Mouse (Mus musculus) liver, embryonic 14.5 days (tissue): ENCODE measurements around the gene Acot5. TPM values are rescaled to one million over a fixed set of nuclear protein-coding genes. Genes with fewer than 3 reads are reported as not detected.
A peak's percentile ranks its signal among the peaks of the same experiment; 100 is the strongest.
"Not testable (repeated sequence)": the region's sequence is repeated elsewhere in the genome, so short reads cannot be mapped to it uniquely, and the experiment has no call there.

Experiments
- ATAC-seq: fragments of 200-750 bp; cut with Nextera tagmentation; 2 replicates; pipeline ENCODE4 v1.8.0; 2017; ENCODE audit warnings: moderate number of reproducible peaks, mild to moderate bottlenecking, moderate library complexity; ENCODE audit not compliant: insufficient read depth
- DNase-seq, 3 experiments: peaks; one replicate each; pipeline ENCODE4 v3.0.0-alpha.2; 2012 to 2013; ENCODE audit warnings: low read depth in 3 of 3, low spot score in 3 of 3
- H3K27ac ChIP-seq: fragments of 300-500 bp; sonication (generic); 2 replicates; pipeline ENCODE4 v1.5.1; 2014; ENCODE audit warnings: moderate library complexity, mild to moderate bottlenecking, control low read depth, inconsistent platforms
- H3K27me3 ChIP-seq: fragments of 300-500 bp; sonication (generic); 2 replicates; pipeline ENCODE4 v1.6.1; 2014; ENCODE audit warnings: mild to moderate bottlenecking, low read length, moderate library complexity; ENCODE audit not compliant: control insufficient read depth, insufficient read depth
- H3K36me3 ChIP-seq: fragments of 300-500 bp; sonication (generic); replicated peaks from 2 replicates; pipeline ENCODE4 v1.6.1; 2014; ENCODE audit warnings: low read depth; ENCODE audit not compliant: control insufficient read depth, insufficient read depth
- H3K4me1 ChIP-seq, 2 experiments: fragments of 200-500 bp in 1 of 2; fragments of 300-500 bp in 1 of 2; sonication (generic) in 1 of 2; replicated peaks; 2 replicates each; pipeline ENCODE4 v1.6.1; 2012 to 2014; ENCODE audit warnings: antibody characterized with exemption in 1 of 2, inconsistent platforms in 1 of 2, low read length in 1 of 2; ENCODE audit not compliant: control insufficient read depth in 2 of 2, insufficient read depth in 2 of 2
- H3K4me2 ChIP-seq: fragments of 300-500 bp; sonication (generic); 2 replicates; pipeline ENCODE4 v1.6.1; 2014; ENCODE audit warnings: low read depth, mild to moderate bottlenecking, control low read depth, moderate library complexity
- H3K4me3 ChIP-seq, 2 experiments: fragments of 200-500 bp in 1 of 2; fragments of 300-500 bp in 1 of 2; sonication (generic) in 1 of 2; 2 replicates each; pipeline ENCODE4 v1.5.1; 2012 to 2014; ENCODE audit warnings: low read depth in 2 of 2, low read length in 2 of 2, mild to moderate bottlenecking in 2 of 2, control low read depth in 1 of 2, inconsistent platforms in 1 of 2, moderate library complexity in 1 of 2; ENCODE audit not compliant: insufficient read depth in 1 of 2
- H3K9ac ChIP-seq: fragments of 300-500 bp; sonication (generic); replicated peaks from 2 replicates; pipeline ENCODE4 v1.6.1; 2014; ENCODE audit warnings: mild to moderate bottlenecking, control low read depth, moderate library complexity
- H3K9me3 ChIP-seq: fragments of 300-500 bp; sonication (generic); 2 replicates; pipeline ENCODE4 v1.6.1; 2016; ENCODE audit warnings: low read length, mixed read lengths; ENCODE audit not compliant: control insufficient read depth
- CTCF ChIP-seq: IDR thresholded peaks from 2 replicates; pipeline ENCODE4 v1.5.1; 2016; ENCODE audit warnings: antibody characterized with exemption, low read depth, control low read depth
- EP300 ChIP-seq: IDR thresholded peaks from 2 replicates; pipeline ENCODE4 v1.6.1; 2016; ENCODE audit warnings: antibody characterized with exemption, low read depth
- WGBS: fragments of 180-500 bp; shearing (Covaris S2); extraction: QIAGEN DNeasy Blood & Tissue Kit; methylation state at CpG from one replicate; pipeline ENCODE4 v1.1.7; 2014; ENCODE audit not compliant: insufficient replicate concordance; 5-methylcytosine and 5-hydroxymethylcytosine counted together
- polyA plus RNA-seq, 2 experiments: library from polyadenylated mRNA; depleted of rRNA in 1 of 2; stranded (reverse) in 1 of 2; unstranded in 1 of 2; fragments of >200 nt; fragmentation: Nextera tagmentation in 1 of 2; extraction: Ambion mirVana in 1 of 2; gene quantifications; 2 replicates each; pipeline versions ENCODE4 v1.2.1 to v1.2.3; 2012 to 2014

Acot5 gene
- polyA plus RNA-seq, 2 experiments, result not detected

DNA sequence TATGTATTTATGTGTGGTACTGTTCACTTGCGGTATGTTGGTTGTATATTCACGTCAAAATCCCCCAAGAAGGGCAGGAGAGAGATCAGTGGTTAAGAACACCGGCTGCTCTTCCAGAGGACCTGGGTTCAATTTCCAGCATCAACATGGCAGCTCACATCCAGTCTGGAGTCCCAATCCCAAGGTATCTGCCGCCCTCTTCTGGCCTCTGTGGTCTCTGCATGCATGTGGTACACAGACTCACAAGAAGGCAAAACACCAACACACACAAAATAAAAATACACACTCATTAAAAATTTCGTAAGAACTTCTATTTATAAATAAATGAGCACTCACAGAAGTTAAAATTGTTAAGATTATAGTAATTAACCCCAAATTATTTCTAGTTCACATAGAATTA lies 5.9 kb upstream of the Acot5 start:
- H3K36me3 ChIP-seq, result no peaks in the 10 kb centered on the region
- no peaks in the 10 kb centered on the region for H3K4me1 ChIP-seq
- DNase-seq, result no peak
- H3K9ac ChIP-seq, result no peak overlapping the region
- no peak overlapping the region for H3K27ac ChIP-seq
- no peak overlapping the region for H3K4me2 ChIP-seq
- no peaks in the 10 kb centered on the region for H3K9me3 ChIP-seq
- H3K4me3 ChIP-seq, result no peak overlapping the region
- no peak for ATAC-seq
- WGBS, result 52% methylated on average over 5 of the region's 5 CpGs
- TF ChIP-seq EP300 (no peak), CTCF (peak; percentile 63)
- H3K27me3 ChIP-seq, result no peaks in the 10 kb centered on the region; the same call in 1 of the 2 replicates

DNA sequence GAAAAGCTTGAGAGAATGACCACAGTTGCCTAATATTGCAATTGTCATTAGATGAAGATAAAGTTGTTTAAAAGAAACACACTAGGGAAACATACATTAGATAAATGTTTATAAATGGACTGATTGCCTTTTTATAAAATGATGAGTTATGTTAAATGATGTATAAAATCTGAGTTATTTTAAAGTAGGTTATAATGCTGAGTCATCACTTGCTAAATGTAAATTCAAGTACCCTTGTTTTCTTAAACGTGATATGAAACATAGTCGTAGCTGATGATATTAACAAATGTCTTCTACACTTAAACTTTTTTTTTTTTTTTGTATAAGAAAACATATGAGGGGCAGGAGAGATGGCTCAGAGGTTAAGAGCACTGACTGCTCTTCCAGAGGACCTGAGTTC lies 5.3 kb upstream of the Acot5 start:
- no peak for ATAC-seq

DNA sequence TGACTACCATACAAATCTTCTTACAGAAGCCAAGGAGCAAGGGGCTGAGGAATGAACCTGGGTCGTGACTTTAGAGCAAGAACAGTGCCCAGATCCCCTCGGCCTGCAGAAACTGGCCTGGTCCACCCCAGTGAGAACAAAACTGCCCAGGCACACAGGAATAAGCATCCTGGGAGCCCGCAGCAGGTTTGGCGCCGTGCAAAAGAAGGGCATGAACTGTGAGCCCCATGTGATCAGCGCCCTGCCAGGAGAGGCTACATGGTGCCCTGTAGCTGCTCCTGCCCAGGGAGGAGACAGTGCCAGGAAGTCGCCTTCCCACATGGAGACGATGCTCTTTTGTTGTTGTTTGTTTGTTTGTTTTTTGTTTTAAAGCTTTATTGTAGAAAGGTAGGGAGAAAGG lies 4.5 kb upstream of the Acot5 start:
- ATAC-seq, result no peak
- Histone ChIP-seq H3K36me3 (no peaks in the 10 kb centered on the region), H3K9me3 (no peaks in the 10 kb centered on the region), H3K4me3 (no peak overlapping the region), H3K9ac (no peak overlapping the region), H3K27me3 (peaks cover 9% of the 10 kb centered on the region), H3K4me1 (no peaks in the 10 kb centered on the region), H3K4me2 (no peak overlapping the region), H3K27ac (no peak overlapping the region)
- no peak for DNase-seq
- 59% methylated on average over 8 of the region's 8 CpGs for WGBS
- no peak for TF ChIP-seq EP300
- TF ChIP-seq CTCF, result no peak

More for the DNA sequence above, 5.3 kb upstream of the Acot5 start:
- 46% methylated on average over 2 of the region's 2 CpGs for WGBS
- TF ChIP-seq CTCF (no peak), EP300 (no peak)
- no peak overlapping the region for H3K27ac ChIP-seq
- H3K9ac ChIP-seq, result no peak overlapping the region
- no peak for DNase-seq
- H3K4me2 ChIP-seq, result no peak overlapping the region
- H3K9me3 ChIP-seq, result no peaks in the 10 kb centered on the region
- H3K4me3 ChIP-seq, result no peak overlapping the region
- H3K36me3 ChIP-seq, result no peaks in the 10 kb centered on the region
- H3K27me3 ChIP-seq, result peaks cover 3% of the 10 kb centered on the region
- H3K4me1 ChIP-seq, result no peaks in the 10 kb centered on the region

DNA sequence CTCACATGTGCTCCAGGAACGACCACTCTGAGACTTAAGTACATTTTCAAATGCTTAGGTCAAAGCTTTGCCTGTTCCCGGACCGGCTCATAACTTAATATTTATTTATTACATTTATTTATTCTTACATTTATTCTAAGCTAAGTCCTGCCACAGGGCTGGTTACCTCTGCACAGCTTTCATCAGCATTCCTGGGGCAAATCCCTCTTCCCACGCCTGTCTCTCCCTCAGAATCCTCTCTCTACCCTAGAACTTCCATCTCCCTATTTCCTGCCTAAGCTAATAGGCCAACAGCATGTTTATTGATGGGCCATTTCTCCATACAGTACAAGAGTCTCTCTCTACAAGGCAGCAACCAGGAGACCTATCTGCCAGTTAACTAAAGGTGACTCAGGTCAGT lies 1.4 kb upstream of the Acot5 start:
- ATAC-seq (no peak), DNase-seq (no peak)
- Histone ChIP-seq H3K4me3 (no peak overlapping the region), H3K4me2 (no peak overlapping the region), H3K4me1 (no peaks in the 10 kb centered on the region), H3K27ac (no peak overlapping the region), H3K27me3 (peaks cover 14% of the 10 kb centered on the region), H3K36me3 (no peaks in the 10 kb centered on the region), H3K9ac (no peak overlapping the region), H3K9me3 (no peaks in the 10 kb centered on the region)
- WGBS, result 55% methylated on average over 4 of the region's 4 CpGs
- TF ChIP-seq EP300, result no peak
- no peak for TF ChIP-seq CTCF

DNA sequence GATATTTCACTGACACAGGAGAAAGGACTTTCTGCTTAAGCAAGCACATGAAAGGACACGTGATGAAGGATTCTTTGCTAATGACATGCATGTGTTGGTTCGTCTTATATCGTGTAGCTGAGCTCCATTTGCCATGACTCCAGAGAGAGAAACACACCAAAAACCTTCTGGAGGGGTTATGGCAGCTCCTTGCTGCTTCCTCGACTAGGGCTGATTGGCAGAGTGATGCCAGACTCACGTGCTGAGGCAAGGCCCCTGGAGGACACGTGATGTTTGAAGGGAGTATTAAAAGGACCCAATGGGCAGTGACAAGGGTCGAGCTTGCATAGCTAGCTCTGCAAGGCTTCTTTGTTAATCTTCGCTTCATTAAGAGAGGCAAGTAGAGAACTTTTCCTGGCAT lies 829 bp upstream of the Acot5 start:
- H3K4me1 ChIP-seq, result no peaks in the 10 kb centered on the region
- H3K36me3 ChIP-seq, result no peaks in the 10 kb centered on the region
- peaks cover 14% of the 10 kb centered on the region for H3K27me3 ChIP-seq
- DNase-seq (no peak), ATAC-seq (no peak)
- WGBS, result 46% methylated on average over 8 of the region's 8 CpGs
- TF ChIP-seq CTCF (no peak), EP300 (no peak)
- H3K27ac ChIP-seq, result no peak overlapping the region
- H3K9ac ChIP-seq, result no peak overlapping the region
- no peaks in the 10 kb centered on the region for H3K9me3 ChIP-seq
- H3K4me2 ChIP-seq, result no peak overlapping the region
- no peak overlapping the region for H3K4me3 ChIP-seq

DNA sequence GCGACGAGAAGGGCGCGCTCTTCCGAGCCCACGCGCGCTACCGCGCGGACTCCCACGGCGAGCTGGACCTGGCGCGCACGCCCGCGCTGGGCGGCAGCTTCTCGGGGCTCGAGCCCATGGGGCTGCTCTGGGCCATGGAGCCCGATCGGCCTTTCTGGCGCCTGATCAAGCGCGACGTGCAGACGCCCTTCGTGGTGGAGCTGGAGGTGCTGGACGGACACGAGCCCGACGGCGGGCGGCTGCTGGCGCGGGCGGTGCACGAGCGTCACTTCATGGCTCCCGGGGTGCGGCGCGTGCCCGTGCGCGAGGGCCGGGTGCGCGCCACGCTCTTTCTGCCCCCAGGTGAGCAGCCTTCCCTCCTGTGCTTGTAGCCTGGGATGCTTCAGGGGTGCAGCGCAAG lies 457 bp downstream of the Acot5 start:
- not testable (repeated sequence) for H3K9me3 ChIP-seq, ATAC-seq, H3K36me3 ChIP-seq, H3K27ac ChIP-seq, H3K9ac ChIP-seq, DNase-seq, H3K4me1 ChIP-seq
- 3% methylated on average over 42 of the region's 52 CpGs for WGBS
- H3K4me3 ChIP-seq, result peak overlapping the region; percentile 1 to 28
- peaks cover 14% of the 10 kb centered on the region for H3K27me3 ChIP-seq
- H3K4me2 ChIP-seq, result peak overlapping the region; percentile 41
